Mouse (Mus musculus): ENCODE results near the gene Rgs7. TPM values are rescaled to one million over a fixed set of nuclear protein-coding genes. Genes with fewer than 3 reads are reported as not detected.

Gene Rgs7
- total RNA-seq (2021): 10 to 100 TPM; 20.2 to 21.7 TPM
- long read RNA-seq, experiment 1, partial matches to known transcripts: 1 of 4 reads
- long read RNA-seq, experiment 1, other reads (novel, unspliced or antisense): 3 of 4 reads
- long read RNA-seq, experiment 2, partial matches to known transcripts: 1 of 1 reads
- long read RNA-seq, experiment 2, other reads (novel, unspliced or antisense): 0 of 1 reads

DNA sequence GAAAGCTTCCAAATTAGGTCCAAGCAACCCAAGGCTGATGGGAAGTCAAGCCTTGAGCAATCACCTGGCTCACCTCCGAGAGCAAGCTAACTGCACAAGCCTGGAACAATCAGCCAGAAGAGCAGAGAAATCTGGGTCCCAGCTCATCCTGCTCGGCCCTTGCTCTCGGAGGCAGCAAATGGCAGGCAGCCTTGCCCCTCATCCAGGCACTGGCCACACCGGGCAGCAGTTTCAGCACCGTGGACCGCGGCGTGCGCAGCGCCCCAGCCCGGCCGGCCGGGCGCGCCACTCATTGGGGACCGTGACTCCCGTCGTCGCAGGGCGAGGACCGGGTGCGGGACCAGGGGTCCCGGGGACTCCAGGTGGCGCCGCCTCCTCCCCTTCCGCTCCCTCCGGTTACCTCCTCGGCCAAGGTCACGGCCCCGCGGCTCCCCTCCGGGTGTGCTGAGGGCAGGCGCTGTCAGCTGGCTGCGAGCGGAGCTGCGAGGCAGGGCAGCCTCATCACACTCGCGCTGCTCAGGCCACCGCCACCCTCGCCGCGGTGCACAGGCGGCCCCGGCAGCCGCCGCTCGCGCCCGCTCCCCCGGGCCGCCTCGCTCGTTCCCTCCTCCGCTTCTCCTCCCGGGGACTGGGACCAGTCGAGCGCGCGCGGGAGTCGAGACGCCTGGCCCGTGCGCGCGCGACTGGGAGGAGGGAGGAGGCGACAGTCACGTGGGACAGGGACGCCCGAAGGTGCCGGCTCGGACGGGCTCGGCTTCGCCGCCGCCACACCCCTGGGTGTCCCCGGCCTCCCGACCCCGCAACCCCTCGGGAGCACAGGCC lies at the start of gene Rgs7:
Gene Rgs7, minus strand, starts transcription at position 640 of the 822 bp plus-strand sequence.
- peak; percentile 84 for DNase-seq

DNA sequence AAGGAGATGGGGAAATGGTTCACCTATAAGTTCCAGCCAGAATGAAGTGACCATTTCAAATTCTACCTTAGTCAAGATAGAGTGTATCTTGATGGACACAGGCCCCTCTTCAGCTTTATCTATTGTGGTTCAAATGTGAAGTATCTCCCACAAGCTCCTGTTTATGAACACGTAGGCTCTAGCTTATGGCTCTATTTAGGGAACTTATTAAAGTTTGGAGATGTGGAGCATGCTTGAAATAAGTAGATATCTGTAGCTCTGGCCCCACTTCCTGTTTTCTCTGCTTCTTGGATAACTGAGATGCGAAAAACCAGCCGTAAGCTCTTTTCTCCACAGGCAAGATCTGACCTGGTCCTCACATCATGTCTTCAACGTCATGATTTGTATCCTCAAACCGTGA lies 48.4 kb upstream of the Rgs7 start:
- no peak for DNase-seq

DNA sequence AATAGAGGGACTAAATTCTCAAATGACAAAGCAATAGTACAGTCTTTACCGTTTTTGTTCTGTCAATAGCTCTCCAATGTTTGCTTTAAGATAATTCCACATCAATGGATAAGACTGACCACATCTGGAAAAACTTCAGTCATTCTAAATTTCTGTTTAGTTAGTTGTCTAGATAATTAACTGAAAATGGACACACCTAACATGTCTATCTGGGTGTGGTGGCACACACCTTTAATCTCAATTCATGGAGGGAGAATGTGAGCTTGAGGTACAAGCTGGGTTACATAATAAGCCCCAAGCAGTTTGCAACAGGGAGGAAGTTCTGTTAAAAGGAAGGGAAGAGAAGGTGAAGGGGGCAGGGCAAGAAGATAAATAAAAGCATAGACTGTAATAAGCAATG lies 45.0 kb upstream of the Rgs7 start:
- no peak for DNase-seq

DNA sequence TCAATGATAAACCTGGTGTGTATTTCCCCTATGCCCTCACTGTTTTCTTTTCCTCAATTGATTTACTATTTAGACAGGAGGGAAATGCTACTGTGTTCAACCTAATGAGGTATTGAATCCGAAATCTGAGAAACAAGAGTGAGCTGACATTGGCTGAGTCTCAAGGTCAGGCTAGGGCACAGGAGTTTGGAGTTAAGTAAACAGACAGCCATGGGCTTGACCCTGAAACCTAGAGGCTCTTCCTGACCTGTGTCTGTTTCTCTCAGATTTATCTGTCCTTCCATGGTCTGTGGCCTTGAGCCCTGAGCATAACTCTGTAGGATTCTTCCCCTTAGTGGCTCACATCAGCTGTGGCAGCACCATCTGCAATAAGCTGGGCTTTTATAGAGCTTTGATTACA lies 37.6 kb upstream of the Rgs7 start:
- peak; percentile 12 for DNase-seq

DNA sequence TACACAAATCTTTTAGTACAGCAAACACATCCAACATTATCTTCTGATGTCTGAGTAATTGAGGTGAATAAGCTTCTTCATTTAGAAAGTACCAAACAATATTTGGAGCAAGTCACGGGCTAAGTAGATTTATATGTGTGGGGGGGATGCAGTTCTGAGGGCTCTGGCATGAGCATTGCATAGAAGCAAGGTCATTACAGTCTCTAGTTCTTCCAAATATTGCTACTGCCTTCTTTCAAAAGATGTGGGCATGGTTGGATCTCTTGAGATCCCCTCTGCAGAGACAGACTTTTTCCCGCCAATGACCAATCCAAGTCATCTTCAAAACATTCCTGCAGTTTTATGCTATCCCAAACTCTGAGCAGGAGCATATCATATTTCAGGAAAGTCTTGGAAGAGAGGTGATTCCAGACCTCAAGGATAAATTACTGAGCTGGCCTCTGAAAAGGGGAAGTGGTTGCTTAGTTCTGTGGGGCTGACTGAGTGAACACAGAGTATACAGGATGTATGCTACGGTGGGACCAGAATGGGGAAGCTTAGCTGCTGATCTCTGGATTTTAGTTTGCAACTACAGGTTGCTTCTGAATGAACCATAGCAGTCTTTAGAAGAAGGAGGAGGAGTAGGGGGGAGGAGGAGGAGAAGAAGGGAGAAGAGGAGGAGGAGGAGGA lies 32.5 kb upstream of the Rgs7 start:
- no peak for DNase-seq

DNA sequence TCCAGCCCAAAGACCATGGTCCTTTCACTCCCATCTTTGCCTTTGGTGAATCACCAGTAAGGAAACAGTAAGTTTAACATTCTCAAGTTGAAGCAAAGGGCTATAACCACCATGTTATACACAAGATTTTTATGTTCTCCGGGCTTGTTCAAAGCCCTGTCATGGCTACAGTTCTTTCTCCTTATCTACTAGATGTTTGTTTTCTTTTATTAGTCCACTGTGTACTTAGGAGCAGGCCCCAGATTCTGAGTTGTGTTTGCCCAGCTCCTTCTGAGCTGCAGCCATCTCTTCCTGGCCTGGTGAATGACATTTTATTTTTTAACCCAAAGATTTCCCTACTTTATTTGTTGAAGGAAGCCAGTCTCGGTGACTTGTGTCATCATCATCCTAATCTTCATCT lies 31.3 kb upstream of the Rgs7 start:
- no peak for DNase-seq

DNA sequence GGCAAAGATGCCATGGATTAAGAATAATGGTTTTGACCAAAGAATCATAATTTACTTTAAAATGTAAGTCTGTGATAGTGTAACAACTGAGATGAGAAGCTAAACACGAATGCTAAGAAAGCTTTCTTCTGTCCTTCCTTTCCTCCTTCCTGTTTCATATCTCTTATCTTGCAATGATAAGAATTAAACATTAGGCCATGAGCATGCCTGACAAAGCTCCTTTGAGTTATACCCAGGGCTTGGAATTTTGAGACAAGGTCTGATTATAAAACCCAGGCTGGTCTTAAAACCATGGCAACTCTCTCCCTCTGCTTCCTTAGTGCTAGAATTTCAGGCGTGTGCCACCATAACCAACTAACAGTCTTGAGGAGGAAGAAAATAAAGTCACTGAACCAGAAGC lies 22.2 kb upstream of the Rgs7 start:
- DNase-seq: no peak

DNA sequence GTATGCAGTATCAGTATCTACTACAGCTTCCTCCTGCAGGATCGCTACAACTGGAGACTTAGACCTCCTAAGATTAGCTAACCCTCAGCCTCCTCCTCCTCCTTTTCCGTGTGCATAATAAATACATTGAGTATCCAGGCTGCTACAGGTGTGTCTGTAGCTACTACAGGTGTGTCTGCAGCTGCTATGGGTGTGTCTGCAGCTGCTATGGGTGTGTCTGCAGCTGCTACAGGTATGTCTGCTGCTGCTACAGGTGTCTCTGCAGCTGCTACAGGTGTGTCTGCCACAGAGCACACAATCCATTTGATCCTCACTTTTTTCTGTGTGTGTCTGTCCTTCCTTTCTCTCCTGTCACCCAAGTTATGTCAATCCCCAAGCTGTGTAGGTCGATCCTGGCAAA lies 19.9 kb upstream of the Rgs7 start:
- DNase-seq: no peak

DNA sequence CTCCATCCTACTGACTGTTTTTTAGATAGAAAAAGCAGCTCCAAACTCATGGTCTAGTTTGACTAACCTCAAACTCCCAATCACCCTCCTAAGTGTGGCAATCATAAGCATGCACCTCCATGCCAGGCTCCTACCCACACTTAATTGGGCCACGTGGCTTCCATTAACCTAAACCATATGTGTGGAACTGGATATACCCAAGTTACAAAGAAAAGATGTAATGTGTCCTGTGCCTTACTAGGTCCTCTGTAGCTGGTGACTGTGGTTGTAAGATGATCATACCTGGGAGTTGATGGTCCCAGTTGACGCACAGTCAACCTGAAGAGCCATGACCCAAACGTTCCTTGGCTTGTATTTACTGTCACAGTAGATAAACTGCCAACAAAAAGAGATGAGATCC lies 17.7 kb upstream of the Rgs7 start:
- DNase-seq: no peak

DNA sequence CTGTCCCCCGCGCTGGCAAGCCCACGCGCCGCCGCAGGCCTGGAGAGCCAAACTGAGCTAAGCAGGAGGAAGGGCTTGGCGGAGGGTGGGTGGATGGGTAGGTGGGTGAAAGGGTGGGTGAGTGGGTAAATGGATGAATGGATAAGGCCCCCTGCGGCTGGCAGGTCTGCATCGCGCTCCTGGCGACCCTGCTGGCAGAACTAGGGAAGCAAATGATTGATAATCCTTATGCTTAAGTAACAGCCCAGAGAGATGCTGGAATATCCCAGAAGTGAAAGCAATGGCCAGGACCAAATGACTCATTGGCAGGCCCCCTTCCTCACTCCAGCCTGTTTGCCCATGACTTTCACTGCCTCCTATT lies 363 bp upstream of the Rgs7 start:
- DNase-seq: no peak

DNA sequence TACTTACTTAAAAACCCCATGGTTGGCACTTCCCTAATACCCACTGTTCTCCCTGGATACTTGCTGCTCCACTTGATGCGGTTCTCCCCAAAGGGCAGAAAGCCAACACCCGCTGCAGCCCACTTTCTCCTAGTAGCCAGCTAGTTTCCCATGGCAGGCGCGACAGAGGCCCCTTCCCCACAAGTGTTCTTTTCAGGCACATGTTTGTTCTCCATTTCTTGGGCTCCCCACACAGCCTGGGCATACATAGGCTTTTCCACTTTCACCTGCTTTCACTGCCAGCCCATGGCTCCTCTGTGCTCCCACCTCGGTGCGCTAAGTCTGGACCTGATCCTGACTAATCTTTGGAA lies 814 bp downstream of the Rgs7 start:
- no peak for DNase-seq

DNA sequence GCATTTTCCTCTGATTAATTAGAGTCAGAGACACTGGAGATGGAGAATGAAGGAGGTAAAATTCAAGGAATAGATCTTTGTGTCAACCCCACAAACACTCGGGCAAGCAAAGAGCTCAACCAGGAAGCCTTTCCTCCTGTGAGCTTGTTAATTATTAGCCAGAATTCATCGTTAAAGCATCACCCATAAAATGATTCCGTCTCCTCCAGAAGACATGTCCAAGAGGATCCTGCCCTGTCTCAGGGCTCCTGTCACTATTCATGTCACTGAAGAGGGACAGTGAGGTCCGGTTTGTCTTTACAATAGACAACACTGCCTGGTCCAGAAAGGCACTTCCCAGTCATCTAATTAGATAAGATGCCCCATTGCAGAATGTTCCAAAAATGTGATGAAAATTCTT lies 7.2 kb downstream of the Rgs7 start:
- no peak for DNase-seq

DNA sequence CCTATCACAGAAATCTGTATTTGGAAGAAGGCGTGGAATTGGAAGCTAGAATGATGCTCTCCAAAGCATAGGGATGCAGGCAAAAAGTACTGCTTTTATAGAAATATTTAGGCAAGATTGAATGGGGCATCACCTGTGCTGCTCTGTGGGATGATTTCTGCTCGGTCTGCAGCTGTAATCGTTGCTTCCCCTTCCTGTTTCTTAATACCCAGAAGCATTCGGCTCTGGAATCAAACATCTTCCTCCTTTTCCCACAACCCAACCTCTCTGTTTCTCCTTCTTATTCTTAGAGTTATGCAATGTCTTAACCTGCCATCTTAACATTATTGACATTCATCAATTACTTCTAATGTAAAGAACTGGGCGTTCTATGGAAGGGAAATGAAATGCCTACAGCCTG lies 19.2 kb downstream of the Rgs7 start:
- no peak for DNase-seq

DNA sequence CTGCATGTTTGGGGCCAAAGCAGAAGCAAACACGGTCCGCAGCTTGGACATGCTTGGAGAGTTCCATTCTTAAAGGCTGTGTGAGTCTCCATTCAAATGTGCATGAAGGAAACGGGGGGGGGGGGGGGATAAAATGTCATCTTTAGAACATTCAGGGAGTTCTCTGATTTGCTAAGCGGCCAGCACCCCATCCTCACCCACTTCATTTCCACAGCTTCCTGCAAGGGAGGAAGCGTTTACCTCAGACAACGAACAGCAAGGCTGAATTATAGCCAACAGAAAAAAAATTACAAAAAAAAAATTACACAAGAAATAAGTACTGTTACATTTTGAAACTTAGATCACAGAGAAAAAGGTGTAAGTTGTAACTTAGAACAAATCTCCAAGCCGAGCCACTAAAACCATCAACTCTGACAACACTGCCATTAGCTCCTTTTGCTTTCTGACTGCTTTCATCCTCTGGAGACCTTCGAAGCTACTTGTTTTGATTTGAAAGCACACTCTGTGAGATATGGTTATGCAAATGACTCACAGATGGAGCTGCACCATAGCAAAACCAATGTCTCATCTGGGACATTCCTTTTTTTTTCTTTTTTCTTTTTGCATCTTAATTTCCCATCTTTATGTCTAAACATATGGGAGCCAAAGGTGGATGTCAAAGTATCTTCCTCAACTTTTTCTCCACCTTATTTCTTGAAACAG lies 23.1 kb downstream of the Rgs7 start:
- DNase-seq: no peak

DNA sequence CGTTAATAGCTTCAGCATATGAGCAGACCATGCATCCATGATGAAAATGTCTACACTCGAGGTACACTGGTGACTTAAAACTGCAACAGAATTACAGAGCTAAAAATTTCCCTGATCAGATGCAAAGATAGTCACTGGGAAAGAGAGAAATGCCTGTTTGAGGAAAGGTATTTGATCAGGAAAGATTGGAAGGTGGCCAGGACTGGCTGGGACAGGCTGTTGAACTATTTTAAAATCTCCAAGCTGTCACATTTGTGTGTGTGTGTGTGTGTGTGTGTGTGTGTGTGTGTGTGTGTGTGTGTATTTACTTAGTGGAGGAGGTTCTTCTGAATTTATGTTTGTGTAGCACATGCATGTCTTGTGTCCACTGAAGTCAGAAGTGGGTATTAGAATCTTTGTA lies 27.7 kb downstream of the Rgs7 start:
- no peak for DNase-seq

DNA sequence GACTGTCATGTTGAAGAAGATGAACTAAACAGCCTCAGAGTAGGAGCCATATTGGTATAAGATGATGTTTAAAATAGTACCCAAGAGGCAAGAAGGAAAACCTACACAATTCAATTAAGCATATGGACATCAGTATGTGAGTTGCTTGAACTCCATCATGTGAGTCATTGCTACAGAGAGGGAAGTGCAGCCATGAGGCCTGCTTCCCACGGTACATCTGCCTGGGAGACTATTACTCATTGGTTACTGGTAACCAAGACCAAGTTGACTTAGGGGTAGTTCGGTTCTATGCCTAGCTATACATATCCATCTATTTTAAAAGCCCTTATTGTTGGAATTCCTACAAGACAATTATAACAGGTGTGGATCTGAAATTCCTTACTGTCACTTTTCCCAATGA lies 29.9 kb downstream of the Rgs7 start:
- no peak for DNase-seq

DNA sequence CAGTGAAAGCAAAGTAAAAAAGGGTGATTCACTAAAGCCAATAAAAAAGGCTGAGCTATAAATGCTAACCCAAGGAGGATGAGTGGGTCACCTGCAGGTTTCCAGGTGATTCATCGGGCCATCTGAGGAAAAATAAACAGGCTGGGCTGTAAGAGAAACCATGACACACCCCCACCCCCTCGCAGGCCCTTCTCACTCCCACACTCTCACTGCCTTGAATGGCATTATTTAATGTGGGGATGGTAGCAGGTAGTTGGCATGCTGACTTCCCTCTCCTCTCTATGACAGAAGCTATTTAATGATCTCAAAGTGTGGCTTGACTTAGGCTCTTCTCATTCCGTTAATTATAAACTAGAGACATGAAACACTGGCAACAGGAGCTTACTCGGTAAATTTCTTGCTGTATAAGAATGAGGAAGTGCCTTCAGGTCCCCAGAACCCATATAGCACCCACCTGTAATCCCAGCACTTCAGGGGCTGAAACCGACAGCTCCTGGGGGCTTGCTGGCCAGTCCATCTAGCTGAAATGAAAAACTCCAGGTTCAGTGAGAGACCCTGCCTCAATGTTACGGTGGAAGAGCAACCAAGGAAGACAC lies 38.2 kb downstream of the Rgs7 start:
- DNase-seq: no peak

DNA sequence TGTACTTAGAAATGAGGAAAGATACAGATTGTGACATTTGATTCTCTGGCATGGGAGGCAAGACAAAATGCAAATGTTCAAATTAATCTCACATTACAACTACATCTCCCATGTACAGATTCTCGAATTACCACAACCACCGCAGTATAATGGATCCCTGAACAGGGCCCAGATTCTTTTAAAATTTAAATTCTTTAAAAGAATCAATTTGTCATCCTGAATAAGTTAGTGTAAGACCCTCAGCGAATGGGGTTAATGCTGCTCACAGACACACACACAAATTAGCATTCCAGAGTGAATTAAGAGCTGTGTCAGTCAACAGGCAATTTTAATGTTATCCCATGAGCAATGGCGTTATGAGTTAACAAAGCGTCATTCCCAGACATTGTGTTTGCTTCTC lies 44.3 kb downstream of the Rgs7 start:
- no peak for DNase-seq

DNA sequence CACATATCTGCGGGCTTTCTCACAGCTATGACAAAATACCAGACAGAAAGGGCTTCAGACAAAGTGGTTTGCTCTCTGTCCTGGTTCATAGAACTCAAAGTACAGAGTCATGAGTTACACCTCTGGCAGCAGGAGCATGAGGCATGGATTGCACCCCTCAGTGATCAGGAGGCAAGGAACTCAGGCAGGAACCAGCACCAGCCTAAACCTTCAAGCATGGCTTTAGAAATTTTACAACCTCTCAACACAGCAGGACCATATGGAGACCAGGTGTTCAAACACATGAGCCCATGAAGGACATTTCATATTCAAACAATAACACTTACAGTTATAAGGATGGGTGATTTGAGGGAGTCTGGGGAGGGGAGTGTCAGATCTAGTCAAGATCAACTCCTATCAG lies 49.4 kb downstream of the Rgs7 start:
- no peak for DNase-seq

DNA sequence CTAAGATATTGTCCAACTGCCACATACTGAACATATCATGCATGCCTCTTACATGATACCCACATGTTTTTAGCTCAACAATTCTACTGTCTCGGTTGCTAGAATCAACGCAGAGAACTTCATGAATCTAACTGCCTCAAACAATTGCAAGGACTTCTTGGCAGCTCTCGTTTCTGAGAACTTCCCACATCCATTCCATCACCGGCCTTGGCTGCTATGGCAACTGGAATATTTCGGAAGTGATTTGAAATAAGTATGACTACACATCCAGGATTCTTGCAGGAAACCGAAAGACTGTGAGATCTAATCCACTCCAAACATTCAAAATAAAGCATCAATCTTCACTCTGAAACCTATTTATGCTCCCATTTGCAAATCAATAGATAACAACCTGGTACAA lies 50.3 kb downstream of the Rgs7 start:
- no peak for DNase-seq

DNA sequence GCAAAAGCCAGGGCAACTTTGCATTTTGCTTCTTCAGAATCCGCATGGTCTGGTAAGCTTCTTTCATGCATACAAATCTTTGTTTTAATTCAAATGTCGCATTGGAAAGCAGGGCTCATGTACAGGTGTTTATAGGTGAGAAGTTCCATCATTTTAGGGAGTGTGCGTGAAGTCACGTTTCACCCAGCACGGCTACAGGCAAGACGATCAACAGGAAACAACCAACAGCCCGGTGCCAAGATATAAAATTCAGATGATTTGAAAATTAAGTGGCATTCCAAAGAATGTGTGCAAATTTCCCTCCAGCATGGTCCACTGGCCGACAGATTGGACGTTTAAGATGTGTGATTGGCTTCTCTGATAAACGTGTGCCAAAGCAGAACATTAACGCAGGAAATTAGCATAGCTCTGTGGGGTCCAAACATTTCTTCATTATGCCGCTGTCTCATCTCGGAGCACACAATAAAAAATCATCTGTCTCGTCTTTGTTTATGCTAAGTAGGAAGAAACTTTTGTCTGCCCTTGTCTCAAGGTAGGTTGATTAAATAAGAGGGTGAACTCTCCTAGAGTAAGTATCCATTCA lies 58.6 kb downstream of the Rgs7 start:
- DNase-seq: no peak

DNA sequence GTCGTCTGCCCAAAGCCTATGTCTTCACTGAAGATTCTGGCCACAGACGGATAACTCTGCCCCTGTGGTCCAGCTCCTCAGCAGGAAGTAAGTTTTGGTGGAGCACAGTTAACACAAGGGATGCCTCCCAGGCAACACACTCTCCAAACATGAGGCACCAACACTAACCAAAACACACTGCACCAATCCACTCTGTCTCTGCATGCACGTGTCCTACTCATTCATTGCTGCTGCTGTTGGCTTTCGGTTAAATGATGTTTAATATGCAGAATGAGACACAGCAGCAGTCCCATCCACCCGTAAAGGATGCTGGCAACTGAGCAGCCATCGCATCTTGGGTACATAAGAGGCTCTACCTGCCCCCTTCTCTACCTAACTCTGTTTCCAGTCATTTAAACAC lies 59.2 kb downstream of the Rgs7 start:
- no peak for DNase-seq

Data from adrenal gland, postnatal 10 days (tissue).